Mouse (Mus musculus) lung, postnatal 0 days (tissue): ENCODE results near the gene Pih1d1. TPM values are rescaled to one million over a fixed set of nuclear protein-coding genes. Genes with fewer than 3 reads are reported as not detected.

Experiments
- ATAC-seq: fragments of 200-750 bp; cut with Nextera tagmentation; 2 replicates; pipeline ENCODE4 v1.8.0; 2017; ENCODE audit warnings: moderate library complexity
- DNase-seq: peaks from one replicate; pipeline ENCODE4 v3.0.0-alpha.2; 2016; ENCODE audit warnings: low spot score
- H3K27ac ChIP-seq: fragments of 300-500 bp; sonication (generic); 2 replicates; pipeline ENCODE4 v1.5.1; 2014; ENCODE audit warnings: antibody characterized with exemption, mild to moderate bottlenecking, low read length, mixed read lengths
- H3K27me3 ChIP-seq: fragments of 300-500 bp; sonication (generic); replicated peaks from 2 replicates; pipeline ENCODE4 v1.6.1; 2014; ENCODE audit warnings: low read length, mixed read lengths; ENCODE audit not compliant: insufficient read depth
- H3K36me3 ChIP-seq: fragments of 300-500 bp; sonication (generic); 2 replicates; pipeline ENCODE4 v1.6.1; 2014; ENCODE audit warnings: low read length, mixed read lengths; ENCODE audit not compliant: insufficient read depth
- H3K4me1 ChIP-seq: fragments of 300-500 bp; sonication (generic); 2 replicates; pipeline ENCODE4 v1.6.1; 2014; ENCODE audit warnings: antibody characterized with exemption, low read depth, low read length, mixed read lengths; ENCODE audit not compliant: insufficient read depth
- H3K4me2 ChIP-seq: fragments of 300-500 bp; sonication (generic); replicated peaks from 2 replicates; pipeline ENCODE4 v1.6.1; 2014; ENCODE audit warnings: low read depth, mild to moderate bottlenecking, low read length, moderate library complexity, mixed read lengths
- H3K4me3 ChIP-seq: fragments of 300-500 bp; sonication (generic); 2 replicates; pipeline ENCODE4 v1.5.1; 2014; ENCODE audit warnings: low read depth, low read length
- H3K9ac ChIP-seq: fragments of 300-500 bp; sonication (generic); replicated peaks from 2 replicates; pipeline ENCODE4 v1.6.1; 2014; ENCODE audit warnings: low read depth, mild to moderate bottlenecking
- H3K9me3 ChIP-seq: fragments of 300-500 bp; sonication (generic); 2 replicates; pipeline ENCODE4 v1.6.1; 2016; ENCODE audit warnings: low read length, mixed read lengths
- CTCF ChIP-seq: IDR thresholded peaks from 2 replicates; pipeline ENCODE4 v1.5.1; 2016; ENCODE audit warnings: antibody characterized with exemption, mild to moderate bottlenecking
- EP300 ChIP-seq: IDR thresholded peaks from 2 replicates; pipeline ENCODE4 v1.6.1; 2016; ENCODE audit warnings: antibody characterized with exemption, mild to moderate bottlenecking, control low read depth
- WGBS: fragments of 180-500 bp; shearing (Covaris S2); extraction: QIAGEN DNeasy Blood & Tissue Kit; methylation state at CpG from one replicate; pipeline ENCODE4 v1.1.7; 2014; 5-methylcytosine and 5-hydroxymethylcytosine counted together
- polyA plus RNA-seq: library from polyadenylated mRNA; unstranded; fragments of >200 nt; fragmentation: Nextera tagmentation; extraction: Ambion mirVana; gene quantifications from 2 replicates; pipeline ENCODE4 v1.2.1, GENCODE M21; 2015

Pih1d1 gene
- polyA plus RNA-seq, 1 experiment from 2014 or later = 51.7 TPM

DNA sequence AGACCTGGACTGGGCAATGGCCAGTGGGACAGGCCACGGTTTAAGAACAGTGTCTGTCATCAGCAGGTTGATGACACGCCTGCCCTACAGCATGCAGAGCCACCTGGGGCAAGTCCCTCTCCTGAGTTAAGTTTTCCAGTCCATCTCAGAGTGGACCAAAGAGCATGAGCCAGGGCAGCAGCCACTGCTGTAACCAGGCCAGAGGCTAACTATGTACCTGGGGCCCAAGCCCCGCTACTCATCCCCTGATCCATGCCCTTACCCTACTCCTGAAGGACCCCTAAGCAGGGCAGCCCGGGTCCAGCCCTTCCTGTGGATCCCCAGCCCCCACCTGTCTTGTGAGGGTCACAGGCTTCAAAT is 42.1 kb downstream of the Pih1d1 start:
- Histone ChIP-seq H3K4me3 (no peak overlapping the region), H3K4me1 (no peaks in the 10 kb centered on the region), H3K9me3 (no peaks in the 10 kb centered on the region), H3K27me3 (no peaks in the 10 kb centered on the region; the same call in 1 of the 2 replicates), H3K36me3 (no peaks in the 10 kb centered on the region), H3K27ac (no peak overlapping the region), H3K4me2 (no peak overlapping the region), H3K9ac (no peak overlapping the region)
- no peak for DNase-seq
- 78% methylated on average over 4 of the region's 4 CpGs for WGBS
- TF ChIP-seq EP300 = no peak
- no peak for TF ChIP-seq CTCF
- ATAC-seq = no peak

GRCm38 (mm10) chr7:45196994-45197393 is 42.9 kb downstream of the Pih1d1 start:
- Histone ChIP-seq H3K27ac (no peak overlapping the region), H3K9ac (no peak overlapping the region), H3K4me1 (no peaks in the 10 kb centered on the region), H3K4me3 (no peak overlapping the region), H3K4me2 (no peak overlapping the region), H3K36me3 (no peaks in the 10 kb centered on the region), H3K9me3 (no peaks in the 10 kb centered on the region), H3K27me3 (no peaks in the 10 kb centered on the region; the same call in 1 of the 2 replicates)
- no peak for DNase-seq
- TF ChIP-seq EP300 (no peak), CTCF (no peak)
- no peak for ATAC-seq
- WGBS = 59% methylated on average over 5 of the region's 5 CpGs

DNA sequence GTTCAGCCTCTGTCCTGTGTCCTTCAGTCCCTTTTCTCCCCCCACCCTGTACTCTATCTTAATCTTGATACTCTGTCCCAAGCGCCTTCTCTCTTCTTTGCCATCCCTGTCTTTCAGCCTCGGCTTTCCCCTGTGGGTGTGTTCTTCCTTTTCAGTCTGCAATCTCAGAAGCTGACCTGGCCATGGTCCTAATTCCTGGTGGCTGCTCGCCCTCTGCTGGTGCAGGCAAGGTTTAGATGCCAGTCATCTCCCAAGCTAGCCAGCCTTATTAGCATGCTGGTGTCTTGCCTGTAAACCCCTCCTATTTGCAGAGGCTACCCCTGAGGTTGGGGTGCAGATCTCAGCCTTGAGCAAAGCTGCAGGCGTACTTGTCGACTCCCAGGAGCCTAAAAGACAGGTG is 44.3 kb downstream of the Pih1d1 start:
- H3K9me3 ChIP-seq = no peaks in the 10 kb centered on the region
- no peaks in the 10 kb centered on the region for H3K27me3 ChIP-seq
- H3K9ac ChIP-seq = no peak overlapping the region
- H3K4me2 ChIP-seq = no peak overlapping the region
- no peak overlapping the region for H3K27ac ChIP-seq
- H3K4me1 ChIP-seq = no peaks in the 10 kb centered on the region
- no peak overlapping the region for H3K4me3 ChIP-seq
- TF ChIP-seq EP300 (no peak), CTCF (peak; percentile 95)
- H3K36me3 ChIP-seq = no peaks in the 10 kb centered on the region
- 9% methylated on average over 5 of the region's 5 CpGs for WGBS
- DNase-seq (peak; percentile 81), ATAC-seq (peak; percentile 69)

DNA sequence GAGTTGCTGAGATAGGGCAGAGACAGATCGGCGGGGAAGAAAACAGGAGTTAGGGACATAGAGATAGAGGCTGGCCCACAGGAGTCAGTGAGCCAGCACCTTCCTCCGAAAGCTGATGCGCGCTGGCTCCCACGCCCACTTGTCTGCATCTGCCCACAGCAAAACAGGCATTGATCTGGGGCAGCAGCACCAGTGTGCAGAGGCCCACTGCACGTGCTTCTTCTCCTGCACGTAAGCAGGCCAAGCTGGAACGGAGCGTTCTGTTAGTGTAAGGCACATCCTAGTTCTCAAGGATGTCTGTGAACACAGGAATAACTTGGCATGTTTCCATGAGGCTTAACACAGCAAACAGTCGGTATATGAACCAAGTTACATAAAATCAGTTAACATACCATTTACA is 44.9 kb downstream of the Pih1d1 start:
- no peaks in the 10 kb centered on the region for H3K36me3 ChIP-seq
- H3K27me3 ChIP-seq = no peaks in the 10 kb centered on the region
- H3K4me2 ChIP-seq = no peak overlapping the region
- TF ChIP-seq CTCF (no peak), EP300 (no peak)
- H3K4me1 ChIP-seq = no peaks in the 10 kb centered on the region
- ATAC-seq (no peak), DNase-seq (no peak)
- H3K9ac ChIP-seq = no peak overlapping the region
- no peak overlapping the region for H3K4me3 ChIP-seq
- no peak overlapping the region for H3K27ac ChIP-seq
- no peaks in the 10 kb centered on the region for H3K9me3 ChIP-seq
- WGBS = 66% methylated on average over 11 of the region's 11 CpGs

- ATAC-seq = no peak
- no peak overlapping the region for H3K4me3 ChIP-seq
- no peaks in the 10 kb centered on the region for H3K27me3 ChIP-seq
- no peak for DNase-seq
- H3K4me1 ChIP-seq = no peaks in the 10 kb centered on the region
- no peak overlapping the region for H3K9ac ChIP-seq
- H3K36me3 ChIP-seq = no peaks in the 10 kb centered on the region
- H3K4me2 ChIP-seq = no peak overlapping the region
- H3K9me3 ChIP-seq = no peaks in the 10 kb centered on the region
- no peak for TF ChIP-seq EP300
- no peak for TF ChIP-seq CTCF
- H3K27ac ChIP-seq = no peak overlapping the region
- 30% methylated on average over 8 of the region's 10 CpGs for WGBS
Measured at GRCm38 (mm10) chr7:45202654-45203053, 48.6 kb downstream of the Pih1d1 start.

DNA sequence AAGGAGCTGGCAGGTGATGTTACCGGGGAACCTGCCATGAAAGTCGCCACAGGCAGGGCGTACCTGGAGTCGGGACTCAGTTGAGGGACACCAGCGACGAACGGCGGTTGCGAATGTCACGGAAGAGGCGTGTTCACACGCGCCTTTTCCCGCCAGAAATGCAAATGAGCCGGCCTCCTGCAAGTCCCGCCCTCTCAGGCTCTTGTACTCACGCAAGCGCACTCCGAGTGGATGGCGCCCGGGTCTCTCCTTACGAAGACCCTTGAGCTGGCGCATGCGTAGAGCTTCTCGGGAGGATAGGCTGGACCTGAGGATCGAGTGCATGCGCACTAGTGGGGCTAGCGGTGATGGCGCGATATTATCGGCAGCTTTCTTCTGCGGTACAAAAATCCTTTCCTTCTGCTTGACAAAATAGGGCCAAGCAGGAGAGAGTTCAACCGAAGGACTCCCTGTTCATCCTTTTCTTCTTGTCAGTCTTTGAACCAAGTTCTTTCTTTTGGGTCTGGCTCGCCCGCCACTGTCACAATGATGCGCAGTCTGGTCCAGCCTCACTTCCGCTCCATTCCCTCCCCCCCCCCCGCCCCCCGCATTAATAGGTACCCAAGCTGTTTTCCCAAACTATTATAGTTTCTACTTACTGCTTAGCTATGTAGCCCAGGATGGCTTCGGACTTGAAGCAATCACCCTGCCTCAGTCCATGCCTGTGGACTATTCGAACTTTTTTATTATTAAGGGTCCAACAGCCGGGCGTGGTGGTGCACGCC is 50.5 kb downstream of the Pih1d1 start, which contains the start of gene Ccdc155:
Gene Ccdc155, minus strand, starts transcription at position 513 of the 764 bp plus-strand sequence.
- TF ChIP-seq EP300 = no peak
- TF ChIP-seq CTCF = no peak
- 6% methylated on average over 41 of the region's 44 CpGs for WGBS

More for the DNA sequence above, 50.5 kb downstream of the Pih1d1 start, which contains the start of gene Ccdc155:
- no peak within 1 kb of the TSS for H3K9ac ChIP-seq
- peak; percentile 97 for DNase-seq
- H3K27me3 ChIP-seq = no peaks in the 10 kb centered on the region
- ATAC-seq = peak; percentile 98
- no peak within 1 kb of the TSS for H3K27ac ChIP-seq
- H3K9me3 ChIP-seq = no peaks in the 10 kb centered on the region
- peak within 1 kb of the TSS; percentile 53 for H3K4me2 ChIP-seq
- peak within 1 kb of the TSS; percentile 33 for H3K4me3 ChIP-seq
- H3K4me1 ChIP-seq = no peaks in the 10 kb centered on the region
- H3K36me3 ChIP-seq = no peaks in the 10 kb centered on the region
